Mouse (Mus musculus): ENCODE results near the gene Agpat4.

Gene Agpat4

DNA sequence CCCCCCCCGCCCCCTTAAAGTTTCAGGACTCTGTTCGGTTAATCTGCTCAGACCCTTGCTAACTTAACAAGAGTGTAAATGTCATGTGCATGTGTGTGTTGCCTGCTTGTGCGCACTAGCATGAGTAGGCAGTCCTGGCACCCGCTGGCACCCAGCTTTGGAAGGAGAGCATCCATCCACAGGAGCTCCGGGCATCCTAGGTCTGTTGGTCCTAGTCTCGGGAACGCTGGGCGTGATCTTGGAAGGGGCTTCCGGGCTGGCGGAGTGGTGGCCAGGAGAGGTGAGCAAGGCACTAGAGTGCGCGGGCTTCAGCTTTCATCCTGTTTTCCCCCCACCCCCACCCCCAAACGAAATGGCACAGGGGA lies at the start of gene Agpat4:
Agpat4 (plus strand) TSS at position 144 of the 365 bp plus-strand sequence.
- no peak for DNase-seq (ENCODE audit: low spot score)

- no peak for DNase-seq (ENCODE audit: low spot score)
Measured at GRCm38 (mm10) chr17:12076816-12077215, 41.7 kb upstream of the Agpat4 start.

DNA sequence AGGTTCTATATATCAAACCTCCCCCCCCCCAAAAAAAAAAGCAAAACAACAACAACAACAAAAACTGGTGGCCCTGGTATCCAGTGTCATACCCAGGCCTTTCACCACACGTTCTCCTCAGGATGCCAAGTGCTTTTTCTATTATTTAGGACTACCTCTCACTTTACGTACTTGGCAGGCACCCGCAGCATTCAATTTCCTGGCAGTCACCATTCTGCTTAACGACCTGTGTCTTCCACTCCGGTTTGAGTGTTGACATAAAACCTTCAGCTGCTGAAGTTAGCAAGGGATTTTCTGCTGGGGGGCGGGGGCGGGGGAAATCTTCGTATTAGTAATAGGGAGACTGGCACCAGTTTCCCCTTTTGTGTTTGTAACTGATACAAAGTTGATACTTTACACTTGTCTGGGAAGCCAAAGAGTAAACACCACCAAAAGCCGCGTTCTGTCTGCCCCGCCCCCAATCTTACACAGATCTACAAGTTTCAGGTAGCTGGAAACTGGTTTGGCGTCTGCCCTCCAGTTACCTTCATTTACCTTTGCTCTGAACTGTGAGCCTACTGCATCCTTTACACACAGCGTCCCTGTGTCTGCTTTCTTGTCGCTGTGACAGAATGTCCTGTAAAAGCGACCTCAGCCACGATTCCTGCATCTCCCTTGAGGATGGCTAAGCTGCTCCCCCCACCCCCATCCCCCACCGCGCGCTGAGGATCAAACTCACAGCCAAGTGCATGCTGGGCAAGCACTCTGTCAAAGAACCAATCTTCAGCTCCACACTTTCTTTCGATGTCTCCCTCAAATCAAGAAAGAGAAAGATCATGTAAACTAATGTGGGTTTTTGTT lies 37.6 kb upstream of the Agpat4 start:
- no peak for DNase-seq (ENCODE audit: low spot score)

- no peak for DNase-seq (ENCODE audit: low spot score)
Measured at GRCm38 (mm10) chr17:12082201-12082600, 36.3 kb upstream of the Agpat4 start.

DNA sequence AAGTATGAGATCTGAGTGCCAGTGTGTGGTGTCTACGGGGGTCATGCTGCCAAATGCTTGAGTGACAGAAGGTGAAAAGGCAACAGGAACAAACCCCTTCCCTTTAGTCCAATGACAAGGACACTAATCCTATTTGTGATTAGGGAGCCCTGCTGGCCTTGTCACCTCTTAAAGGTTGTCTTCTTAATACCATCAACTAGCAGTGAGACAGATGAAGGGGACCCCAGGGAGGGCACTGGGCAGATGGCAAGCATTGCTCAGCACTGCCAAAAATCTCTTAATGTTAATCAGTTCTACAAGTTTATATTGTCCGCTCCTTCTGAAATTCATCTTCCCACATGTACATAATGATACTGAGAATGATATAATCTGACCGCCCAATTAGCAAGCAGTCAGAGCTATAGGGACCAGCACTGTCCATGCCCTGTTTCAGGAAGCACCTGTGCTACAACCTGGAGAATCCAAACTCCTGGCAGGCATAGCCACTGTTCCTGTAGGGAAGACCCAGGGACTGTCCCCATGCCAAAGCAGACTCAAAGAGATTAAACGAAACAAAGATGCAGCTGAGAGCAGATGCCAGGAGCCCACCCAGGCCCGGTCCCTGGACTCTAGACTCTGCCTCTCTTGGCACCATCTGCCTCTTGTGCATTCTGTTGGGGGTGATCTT lies 28.1 kb upstream of the Agpat4 start:
- DNase-seq (ENCODE audit: low spot score), result no peak

GRCm38 (mm10) chr17:12092901-12093564 lies 25.5 kb upstream of the Agpat4 start:
- DNase-seq (ENCODE audit: low spot score), result no peak

DNA sequence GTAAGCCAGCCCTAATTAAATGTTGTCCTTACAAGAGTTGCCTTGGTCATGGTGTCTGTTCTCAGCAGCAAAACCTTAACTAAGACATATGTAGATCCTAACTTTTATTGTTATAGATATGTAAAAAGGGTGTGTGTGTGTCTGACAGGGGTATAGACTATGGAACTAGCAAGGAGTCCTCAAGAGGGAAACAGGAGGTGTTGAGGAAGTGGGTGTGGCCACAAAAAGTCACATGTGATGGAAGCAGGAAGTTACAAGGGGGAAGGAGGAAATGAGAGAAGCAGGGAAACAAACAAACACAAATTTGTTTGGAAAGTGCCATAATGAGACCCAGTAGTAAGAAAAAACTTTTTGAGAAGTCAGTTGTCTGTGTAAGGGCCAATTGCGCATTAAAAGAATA lies 24.5 kb upstream of the Agpat4 start:
- DNase-seq (ENCODE audit: low spot score), result no peak

DNA sequence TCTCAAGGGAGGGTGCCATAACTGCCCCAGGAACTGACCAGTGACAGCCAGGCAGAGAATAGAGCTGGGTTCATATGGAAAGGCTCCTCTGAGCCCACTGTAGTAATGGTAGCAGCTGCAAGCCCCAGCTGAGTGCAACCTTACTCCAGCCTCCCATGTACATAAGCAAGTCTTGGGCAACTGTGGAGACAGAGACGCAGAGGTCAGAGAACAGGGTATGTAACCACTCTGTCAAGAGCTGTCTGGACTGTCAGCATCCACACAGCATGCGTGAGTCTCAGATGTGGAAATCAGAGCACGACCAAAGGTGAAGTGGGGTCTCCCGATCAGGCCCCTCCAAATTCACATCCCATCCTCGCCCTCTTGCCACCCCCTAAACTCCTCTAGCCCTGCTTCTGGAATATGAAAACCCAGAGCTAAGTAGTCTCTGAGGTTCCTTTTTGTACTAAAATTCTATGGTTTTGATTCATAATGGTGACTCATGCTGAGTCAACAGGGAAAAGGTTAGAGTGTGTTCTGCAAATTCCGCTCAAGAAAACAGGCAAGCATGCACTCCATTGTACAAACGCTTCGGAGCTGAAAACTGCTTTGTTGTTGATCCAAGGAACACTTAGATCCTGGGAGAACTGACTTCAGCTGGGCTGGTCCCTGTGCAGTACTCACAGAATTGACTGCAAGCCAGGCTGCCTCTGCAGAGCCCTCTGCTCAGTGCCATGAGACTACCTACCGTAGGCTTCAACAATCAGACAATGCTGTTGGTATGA lies 23.5 kb upstream of the Agpat4 start:
- DNase-seq (ENCODE audit: low spot score), result no peak

DNA sequence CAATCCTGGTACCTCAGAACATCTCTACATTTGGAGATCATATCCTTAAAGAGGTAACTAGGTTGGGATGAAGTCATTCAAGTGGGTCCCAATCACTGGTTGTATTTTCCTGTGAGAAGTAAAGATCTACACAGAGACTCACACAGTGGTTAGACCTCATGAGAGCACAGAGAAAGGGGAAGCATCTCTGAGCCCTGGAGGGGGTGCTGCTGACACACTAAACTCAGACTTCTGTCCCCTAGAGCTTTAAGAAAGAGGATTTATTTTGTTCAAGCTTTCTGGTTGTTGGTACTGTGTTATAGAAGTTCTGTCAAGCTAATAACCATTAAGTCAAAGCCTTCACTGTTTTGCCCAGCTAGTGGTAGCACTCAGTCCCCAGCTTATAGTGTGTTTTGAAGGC lies 19.1 kb upstream of the Agpat4 start:
- DNase-seq (ENCODE audit: low spot score), result no peak

GRCm38 (mm10) chr17:12102326-12102725 lies 16.2 kb upstream of the Agpat4 start:
- DNase-seq (ENCODE audit: low spot score), result no peak

DNA sequence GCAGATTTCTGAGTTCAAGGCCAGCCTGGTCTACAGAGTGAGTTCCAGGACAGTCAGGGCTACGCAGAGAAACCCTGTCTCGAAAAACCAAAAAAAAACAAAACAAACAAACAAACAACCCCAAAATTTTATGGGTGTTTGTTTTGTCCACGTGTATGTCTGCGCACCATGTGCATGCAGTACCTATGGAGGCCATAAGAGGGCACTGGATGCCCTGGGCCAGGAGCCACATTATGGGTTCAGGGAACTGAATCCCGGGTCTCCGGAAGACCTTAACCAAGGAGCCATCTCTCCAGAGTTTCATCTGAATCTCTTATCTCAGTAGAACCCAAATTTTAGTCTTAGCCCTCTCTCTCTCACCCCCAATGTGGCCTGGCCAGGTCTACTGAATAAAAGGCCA lies 14.7 kb upstream of the Agpat4 start:
- no peak for DNase-seq (ENCODE audit: low spot score)

- DNase-seq (ENCODE audit: low spot score), result no peak
Measured at GRCm38 (mm10) chr17:12104245-12104644, 14.3 kb upstream of the Agpat4 start.

DNA sequence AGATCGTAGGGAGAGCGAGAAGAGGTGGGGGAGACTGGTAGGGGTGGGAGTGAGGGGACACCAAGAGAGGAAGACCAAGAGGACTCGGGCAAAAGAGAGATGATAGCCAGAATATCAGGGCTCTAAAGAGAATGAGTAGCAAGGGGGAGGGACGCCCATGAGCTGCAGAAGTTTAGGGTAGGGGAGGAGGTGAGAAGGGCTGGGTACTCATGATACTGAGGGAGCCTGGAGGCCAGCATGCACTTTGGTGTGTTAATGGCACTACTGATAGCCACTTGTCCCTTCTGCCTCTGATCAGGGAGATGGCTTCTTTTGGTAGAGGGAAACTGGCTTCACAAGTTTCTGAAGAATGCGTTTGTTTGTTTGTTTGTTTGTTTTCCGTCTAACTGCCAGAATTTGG lies 13.8 kb upstream of the Agpat4 start:
- DNase-seq (ENCODE audit: low spot score), result no peak

DNA sequence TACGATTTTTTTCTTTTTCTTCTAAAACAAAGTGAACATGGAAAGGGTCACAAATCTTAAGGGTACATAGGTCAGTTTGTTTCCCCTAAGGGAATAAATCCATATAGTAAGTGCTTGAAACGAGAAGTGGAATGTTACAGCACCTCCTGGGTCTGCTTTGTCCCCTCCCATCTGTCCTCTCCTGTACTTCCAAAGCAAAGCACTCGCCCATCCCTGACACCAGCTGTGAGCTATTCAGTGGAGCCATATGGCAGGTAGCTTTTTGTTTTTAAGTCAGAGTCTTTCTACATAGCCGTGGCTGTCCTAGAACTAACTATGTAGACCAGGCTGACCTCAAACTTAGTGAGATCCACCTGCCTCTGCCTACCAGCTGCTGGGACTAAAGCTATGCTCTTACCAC lies 12.2 kb upstream of the Agpat4 start:
- no peak for DNase-seq (ENCODE audit: low spot score)

DNA sequence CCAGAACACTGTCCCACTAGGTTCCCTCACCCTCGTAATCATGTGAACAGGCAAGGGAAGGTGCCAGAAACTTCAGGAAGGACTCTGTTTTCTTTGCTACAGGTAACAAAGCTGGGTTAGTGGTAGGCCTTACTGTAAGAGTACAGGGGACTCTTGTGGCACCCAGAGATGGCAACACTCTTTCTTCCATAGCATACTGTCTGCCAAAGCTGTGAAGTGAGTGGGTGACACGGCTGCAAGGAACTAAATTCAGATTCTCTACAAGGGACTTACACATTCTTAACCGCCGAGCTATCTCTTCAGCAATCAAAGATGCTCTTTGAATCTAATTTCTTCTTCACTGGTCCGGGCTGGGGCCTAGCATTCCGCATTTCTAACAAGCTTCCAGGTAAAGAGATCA lies 4.9 kb upstream of the Agpat4 start:
- no peak for DNase-seq (ENCODE audit: low spot score)

DNA sequence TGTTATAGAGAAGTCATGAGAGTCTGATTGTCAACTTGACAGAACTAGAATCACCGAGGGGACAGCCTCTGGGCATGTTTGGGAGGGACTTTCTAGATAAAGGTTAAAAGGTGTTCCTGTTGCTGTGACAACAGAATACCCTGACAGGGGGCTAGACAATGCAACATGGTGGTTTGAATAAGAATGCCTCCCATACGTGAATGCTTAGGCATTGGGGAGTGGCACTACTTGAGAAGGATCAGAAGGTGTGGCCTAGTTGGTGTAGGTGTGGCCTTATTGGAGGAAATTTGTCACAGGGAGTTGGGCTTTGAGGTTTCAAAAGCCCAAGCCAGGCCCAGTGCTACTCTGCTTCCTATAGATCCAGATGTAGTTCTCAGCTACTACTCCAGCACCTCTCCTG lies 3.4 kb upstream of the Agpat4 start:
- DNase-seq (ENCODE audit: low spot score), result no peak

GRCm38 (mm10) chr17:12118131-12118530 lies 373 bp upstream of the Agpat4 start:
- DNase-seq (ENCODE audit: low spot score), result peak; percentile 5

DNA sequence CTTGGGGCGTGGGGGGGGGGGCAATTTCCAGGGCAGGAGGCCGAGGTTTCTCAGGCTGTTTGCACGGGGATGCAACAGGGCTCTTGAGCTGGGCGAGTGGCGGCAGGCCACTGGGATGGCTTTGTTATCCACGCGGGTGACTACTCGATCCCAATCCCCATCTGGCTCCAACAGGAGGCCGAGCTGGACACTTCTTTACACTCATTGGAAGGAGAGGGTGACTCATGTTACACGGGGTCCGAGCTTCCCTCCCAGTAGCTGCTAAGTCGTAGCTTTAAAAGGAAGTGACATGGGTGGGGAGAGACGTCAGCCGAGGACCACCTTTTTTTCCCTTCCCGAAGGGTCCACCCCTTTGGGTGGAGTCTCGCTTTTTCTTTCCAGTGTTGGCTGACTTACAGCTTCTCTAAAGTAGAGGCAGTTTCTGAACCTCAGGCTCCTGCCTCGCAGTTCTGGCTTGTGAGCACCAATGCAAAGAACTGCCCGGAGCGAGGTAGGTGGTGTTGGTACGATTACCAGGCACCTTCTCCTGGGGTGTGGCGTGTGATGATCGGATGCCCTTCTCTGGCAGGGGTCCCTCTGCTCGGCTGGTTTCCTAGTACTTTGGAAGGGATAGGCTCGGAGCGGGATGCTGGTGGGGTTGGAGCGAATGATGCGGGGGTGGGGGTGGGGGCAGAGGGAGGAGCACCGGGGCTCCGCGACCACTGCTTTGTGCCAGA lies 580 bp downstream of the Agpat4 start:
- peak; percentile 83 for DNase-seq (ENCODE audit: low spot score)

DNA sequence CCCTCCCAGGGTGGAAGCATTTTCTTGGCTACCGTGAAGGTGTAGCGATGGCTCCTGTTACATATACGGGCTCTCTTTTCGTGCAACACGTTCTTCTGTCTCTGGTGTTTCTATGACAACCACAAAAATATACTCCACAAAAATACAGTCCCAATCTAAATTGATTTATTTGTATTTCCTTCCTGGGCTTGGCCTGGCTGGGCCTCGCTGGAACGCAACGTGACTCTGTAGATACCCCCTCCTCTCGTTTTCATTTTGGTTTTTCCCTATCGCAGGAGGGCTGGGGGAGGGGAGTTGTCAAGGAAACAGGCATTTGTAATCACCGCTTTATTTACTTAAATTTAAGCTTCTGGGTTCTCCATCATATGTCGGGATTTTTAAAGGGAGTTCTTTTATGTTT lies 1.2 kb downstream of the Agpat4 start:
- DNase-seq (ENCODE audit: low spot score), result peak; percentile 56

GRCm38 (mm10) chr17:12120268-12120667 lies 1.8 kb downstream of the Agpat4 start:
- DNase-seq (ENCODE audit: low spot score), result no peak

DNA sequence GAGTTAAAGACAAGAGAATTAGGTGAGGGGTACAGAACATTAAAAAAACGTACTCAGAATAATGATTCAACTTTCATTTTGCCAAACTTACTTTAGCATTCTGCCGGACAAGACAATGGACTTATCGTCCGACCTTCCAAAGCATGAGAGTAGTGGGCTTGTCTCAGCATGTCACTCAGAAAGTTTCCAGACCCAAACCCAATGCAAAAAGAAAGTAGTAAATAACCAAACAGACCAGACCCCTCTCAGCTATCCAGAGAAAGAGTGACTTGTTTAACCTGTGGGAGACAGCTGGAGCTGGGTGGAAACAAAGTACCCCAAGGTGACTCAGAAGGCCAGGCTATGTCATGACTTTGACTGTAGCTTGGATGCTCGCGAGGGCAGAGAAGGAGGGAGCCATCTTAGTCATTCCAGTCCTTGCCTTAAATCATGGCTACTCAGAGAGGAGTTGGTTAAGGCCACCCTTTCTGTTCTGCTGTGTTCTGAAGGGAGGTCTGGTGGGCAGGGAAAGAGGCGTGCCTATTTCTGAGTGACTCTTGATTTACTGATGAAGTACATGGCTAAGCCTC lies 2.8 kb downstream of the Agpat4 start:
- DNase-seq (ENCODE audit: low spot score), result no peak
